Mouse (Mus musculus) CH12.LX (cell line): ENCODE results near the gene Kalrn. TPM values are rescaled to one million over a fixed set of nuclear protein-coding genes. Genes with fewer than 3 reads are reported as not detected.

Experiments used
- DNase-seq: peaks from one replicate; pipeline ENCODE4 v3.0.0-alpha.2; 2013; ENCODE audit errors: extremely low read depth
- H3K27ac ChIP-seq: 2 replicates; pipeline ENCODE4 v1.5.1; 2012; ENCODE audit warnings: low read depth, mild to moderate bottlenecking, control low read depth, moderate library complexity; ENCODE audit not compliant: insufficient read depth
- H3K27me3 ChIP-seq: replicated peaks from 2 replicates; pipeline ENCODE3; 2012; ENCODE audit warnings: inconsistent platforms
- H3K36me3 ChIP-seq, 2 experiments: replicated peaks in 1 of 2; 2 replicates each; pipeline versions ENCODE3 to v1.6.1; 2012; ENCODE audit warnings: inconsistent platforms in 1 of 2, low read length in 1 of 2, mild to moderate bottlenecking in 1 of 2, mixed read lengths in 1 of 2, moderate library complexity in 1 of 2; ENCODE audit not compliant: control insufficient read depth in 1 of 2, insufficient read depth in 1 of 2
- H3K4me1 ChIP-seq, 2 experiments: 2 replicates each; pipeline ENCODE4 v1.6.1; 2012; ENCODE audit warnings: inconsistent platforms in 1 of 2, moderate library complexity in 1 of 2; ENCODE audit not compliant: insufficient read depth in 2 of 2, control insufficient read depth in 1 of 2
- H3K4me2 ChIP-seq: 2 replicates; pipeline ENCODE4 v1.6.1; 2012; ENCODE audit warnings: low read depth, mild to moderate bottlenecking, control low read depth; ENCODE audit not compliant: poor library complexity, insufficient read depth, severe bottlenecking
- H3K4me3 ChIP-seq, 3 experiments: fragments of 150-350 bp in 1 of 3; sonication (generic) in 1 of 3; replicated peaks in 1 of 3; 2 replicates each; pipeline versions ENCODE3 to v1.5.1; 2011 to 2012; ENCODE audit warnings: low read depth in 2 of 3, low read length in 2 of 3, mild to moderate bottlenecking in 2 of 3, moderate library complexity in 2 of 3, control low read depth in 1 of 3, improper control_type of control experiment in 1 of 3, inconsistent platforms in 1 of 3, mixed read lengths in 1 of 3; ENCODE audit not compliant: poor library complexity in 1 of 3
- H3K79me2 ChIP-seq: replicated peaks from 2 replicates; pipeline ENCODE4 v1.6.1; 2012; ENCODE audit warnings: mild to moderate bottlenecking, moderate library complexity; ENCODE audit not compliant: control insufficient read depth, poor library complexity, insufficient read depth, severe bottlenecking; ENCODE audit errors: extremely low read depth
- H3K9ac ChIP-seq: 2 replicates; pipeline ENCODE4 v1.6.1; 2012; ENCODE audit warnings: low read depth, mild to moderate bottlenecking, control low read depth, moderate library complexity; ENCODE audit not compliant: insufficient read depth
- H3K9me3 ChIP-seq: replicated peaks from 2 replicates; pipeline ENCODE3; 2012; ENCODE audit warnings: low read length, inconsistent platforms, mixed read lengths
- BHLHE40 ChIP-seq: IDR thresholded peaks from 2 replicates; pipeline ENCODE4 v1.6.1; 2011; ENCODE audit warnings: mild to moderate bottlenecking, low read depth, low read length, improper control_type of control experiment
- CHD2 ChIP-seq: IDR thresholded peaks from 2 replicates; pipeline ENCODE4 v1.6.1; 2011; ENCODE audit warnings: low read length, improper control_type of control experiment
- CTCF ChIP-seq, 2 experiments: IDR thresholded peaks in 1 of 2; conservative IDR thresholded peaks in 1 of 2; 2 replicates each; pipeline ENCODE4 v1.5.1; 2011 to 2012; ENCODE audit warnings: low read depth in 2 of 2, low read length in 2 of 2, improper control_type of control experiment in 1 of 2, inconsistent platforms in 1 of 2, mild to moderate bottlenecking in 1 of 2, moderate library complexity in 1 of 2
- ELF1 ChIP-seq: IDR thresholded peaks from 2 replicates; pipeline ENCODE4 v1.6.1; 2014; ENCODE audit warnings: low read depth, mild to moderate bottlenecking, inconsistent platforms, low read length, improper control_type of control experiment
- MAFK ChIP-seq: IDR thresholded peaks from 2 replicates; pipeline ENCODE4 v1.6.1; 2011; ENCODE audit warnings: low read length, improper control_type of control experiment; ENCODE audit not compliant: insufficient replicate concordance
- MAZ ChIP-seq: IDR thresholded peaks from 2 replicates; pipeline ENCODE4 v1.6.1; 2012; ENCODE audit warnings: low read depth, mild to moderate bottlenecking, inconsistent platforms, low read length, improper control_type of control experiment, moderate library complexity
- MYC ChIP-seq: IDR thresholded peaks from 2 replicates; pipeline ENCODE4 v1.6.1; 2011; ENCODE audit warnings: low read depth, mild to moderate bottlenecking, improper control_type of control experiment, low read length
- POLR2A ChIP-seq: IDR thresholded peaks from 2 replicates; pipeline ENCODE4 v1.6.1; 2011; ENCODE audit warnings: low read depth, mild to moderate bottlenecking, improper control_type of control experiment, low read length
- SIN3A ChIP-seq: IDR thresholded peaks from 2 replicates; pipeline ENCODE4 v1.6.1; 2012; ENCODE audit warnings: low read length, improper control_type of control experiment, inconsistent platforms
- USF1 ChIP-seq: IDR thresholded peaks from 2 replicates; pipeline ENCODE4 v1.6.1; 2014; ENCODE audit warnings: low read depth, mild to moderate bottlenecking, inconsistent platforms, low read length, improper control_type of control experiment
- ZMIZ1 ChIP-seq: IDR thresholded peaks from 2 replicates; pipeline ENCODE4 v1.6.1; 2012; ENCODE audit warnings: low read depth, mild to moderate bottlenecking, inconsistent platforms, low read length, improper control_type of control experiment
- dilution Hi-C: fragments of 300-500 bp; cut with MboI; formaldehyde crosslinking; loops from 2 replicates; pipeline ENCODE4 v1.14.3; 2020; ENCODE audit warnings: low sequenced_read_pairs; ENCODE audit not compliant: extremely low pct_unique_long_range_greater_than_20kb, extremely low pct_ligation_motif_present
- in situ Hi-C: fragments of 300-500 bp; cut with MboI; formaldehyde crosslinking; loops from 3 replicates; pipeline ENCODE4 v1.14.3; 2019; ENCODE audit warnings: low sequenced_read_pairs, low pct_ligation_motif_present, low pct_unique_long_range_greater_than_20kb, mixed read lengths
- polyA plus RNA-seq: library from polyadenylated mRNA; unstranded; fragments of >175 nt; gene quantifications from 2 replicates; pipeline ENCODE4 v1.2.1, GENCODE M21; 2012; ENCODE audit warnings: low read depth; ENCODE audit not compliant: insufficient read length
- total RNA-seq, 2 experiments: library from RNA; depleted of rRNA; stranded (reverse); fragments of 300-350 nt in 1 of 2; fragments of >200 nt in 1 of 2; gene quantifications; 2 replicates each; pipeline ENCODE4 v1.2.3; 2012 to 2014

Gene Kalrn
- total and polyA plus RNA-seq, 3 experiments: 0.08 to 0.09 TPM; not detected in 1

DNA sequence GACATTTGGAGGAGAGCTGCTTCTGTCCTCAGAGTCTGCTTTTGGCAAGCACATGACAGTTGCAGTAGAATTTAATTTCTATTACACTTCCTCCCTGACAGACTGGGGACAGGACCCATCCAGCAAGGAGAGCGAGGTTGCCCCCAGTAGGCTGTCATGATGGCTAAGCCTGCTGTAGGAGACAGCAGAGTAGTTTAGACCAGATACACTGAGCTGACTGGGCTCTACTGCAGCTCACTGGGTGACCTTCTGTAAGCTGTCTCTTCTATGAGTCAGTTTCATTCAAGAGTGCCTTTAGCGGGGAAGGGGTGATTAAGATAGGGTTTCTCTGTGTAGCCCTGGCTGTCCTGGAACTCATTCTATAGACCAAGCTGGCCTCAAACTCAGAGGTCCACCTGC is 634.2 kb downstream of the Kalrn start:
- H3K9ac ChIP-seq: no peak overlapping the region
- no peaks in the 10 kb centered on the region for H3K79me2 ChIP-seq
- H3K4me1 ChIP-seq: no peaks in the 10 kb centered on the region
- H3K27ac ChIP-seq: no peak overlapping the region
- peaks cover 2% of the 10 kb centered on the region for H3K9me3 ChIP-seq
- dilution Hi-C loops: no loop called here
- no peak for DNase-seq
- no peak for TF ChIP-seq CHD2
- TF ChIP-seq ELF1: no peak
- no peak for TF ChIP-seq ZMIZ1
- no peak for TF ChIP-seq MAFK
- TF ChIP-seq, all 38 proteins: peak for 0
- in situ Hi-C loops: no loop called here
- Histone ChIP-seq H3K4me3 (no peak overlapping the region), H3K27me3 (peaks cover 7% of the 10 kb centered on the region), H3K4me2 (no peak overlapping the region), H3K36me3 (no peaks in the 10 kb centered on the region)

DNA sequence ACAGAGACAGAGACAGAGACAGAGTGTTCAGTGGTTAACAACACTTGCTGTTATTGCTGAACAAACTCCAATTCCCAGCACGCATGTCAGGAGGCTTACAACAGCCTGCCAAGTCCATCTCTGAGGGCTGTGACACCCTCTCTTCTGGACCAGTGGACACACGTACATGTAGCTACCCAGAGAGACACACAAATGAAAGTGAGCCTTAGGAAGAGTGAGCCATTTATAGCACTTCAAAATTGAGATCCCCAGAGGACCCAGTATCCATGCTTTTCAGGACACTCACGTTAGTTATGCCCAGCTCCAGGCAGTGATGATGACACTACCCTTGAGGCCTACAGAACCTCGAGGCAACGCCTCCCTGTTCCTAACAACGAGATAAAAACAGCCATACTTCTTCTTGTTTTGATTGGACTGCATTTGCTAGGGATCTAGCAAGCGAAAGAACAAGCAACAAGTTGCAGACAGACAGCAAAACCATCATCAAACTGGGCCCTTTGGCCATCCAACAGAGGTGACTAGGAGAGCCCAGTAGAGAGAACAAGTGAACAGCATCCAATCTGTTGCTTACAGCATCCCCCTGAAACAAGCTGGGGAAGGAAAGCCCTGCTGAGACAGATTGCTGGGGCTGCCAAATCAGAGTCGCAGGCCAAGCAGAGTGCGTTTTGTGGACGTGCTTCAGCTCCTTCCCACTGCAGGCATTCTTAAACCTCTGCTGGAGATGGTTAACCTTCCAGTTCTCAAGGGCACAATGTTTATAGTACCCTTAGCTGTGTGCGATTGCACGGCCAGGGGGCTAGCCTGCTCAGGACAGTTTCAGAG is 634.8 kb downstream of the Kalrn start:
- DNase-seq: no peak
- Histone ChIP-seq H3K9ac (no peak overlapping the region), H3K4me3 (no peak overlapping the region), H3K4me2 (no peak overlapping the region), H3K9me3 (peaks cover 2% of the 10 kb centered on the region), H3K79me2 (no peaks in the 10 kb centered on the region), H3K27ac (no peak overlapping the region), H3K4me1 (no peaks in the 10 kb centered on the region), H3K36me3 (no peaks in the 10 kb centered on the region), H3K27me3 (peaks cover 10% of the 10 kb centered on the region)
- TF ChIP-seq USF1: no peak
- no peak for TF ChIP-seq MYC
- TF ChIP-seq BHLHE40: no peak
- dilution Hi-C loops: no loop called here
- in situ Hi-C loops: no loop called here

DNA sequence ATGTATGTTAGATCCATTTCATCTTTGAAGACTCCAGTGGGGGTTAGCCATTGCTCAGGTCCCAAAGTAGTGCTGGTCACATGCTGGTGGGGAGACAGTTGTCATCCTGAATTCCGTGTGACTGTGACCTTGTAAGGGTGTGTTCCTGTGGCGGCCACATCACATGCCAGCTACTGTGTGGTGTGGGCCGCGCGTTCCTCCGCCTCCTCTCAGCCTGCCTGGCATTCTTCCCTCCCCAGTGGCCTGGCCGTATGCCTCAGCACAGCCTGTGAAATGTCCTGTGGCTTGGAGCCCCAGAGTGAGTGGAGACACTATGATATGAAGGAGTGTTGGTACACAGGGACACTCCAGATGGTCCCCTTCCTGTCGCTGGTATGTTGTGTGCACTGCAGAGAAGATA is 635.8 kb downstream of the Kalrn start:
- no peak for DNase-seq
- no peak for TF ChIP-seq MAFK
- TF ChIP-seq SIN3A: no peak
- no peak for TF ChIP-seq MAZ
- no peak for TF ChIP-seq POLR2A
- no peak for TF ChIP-seq CTCF (conservative IDR thresholded peaks at IDR 0.05 in 1 of 2, IDR thresholded peaks at IDR 0.05 in 1 of 2; ENCODE audit: low read depth in 2 of 2, low read length in 2 of 2)
- in situ Hi-C loops (no loop called here), dilution Hi-C loops (no loop called here)
- Histone ChIP-seq H3K9ac (no peak overlapping the region), H3K27me3 (peaks cover 17% of the 10 kb centered on the region), H3K4me2 (no peak overlapping the region), H3K79me2 (no peaks in the 10 kb centered on the region), H3K4me3 (no peak overlapping the region), H3K27ac (no peak overlapping the region), H3K36me3 (no peaks in the 10 kb centered on the region), H3K9me3 (peaks cover 2% of the 10 kb centered on the region), H3K4me1 (no peaks in the 10 kb centered on the region)
